Mouse (Mus musculus) granulocyte monocyte progenitor cell, adult 5-6 weeks (primary cell): ENCODE data around the gene Rps19. TPM values are rescaled to one million over a fixed set of nuclear protein-coding genes. Genes with fewer than 3 reads are reported as not detected.

ENCODE experiments used
- ATAC-seq: replicated peaks from 2 replicates; pipeline ENCODE4 v1.8.0; 2016; ENCODE audit warnings: mild to moderate bottlenecking, moderate TSS enrichment, inconsistent platforms; ENCODE audit not compliant: poor library complexity, severe bottlenecking
- total RNA-seq, 2 experiments: library from RNA; stranded (forward) in 1 of 2; stranded (reverse) in 1 of 2; fragments of 200-712, 200-1000 nt in 1 of 2; fragments of >200 nt in 1 of 2; fragmentation: Nextera tagmentation in 1 of 2; gene quantifications; 2 replicates each; pipeline ENCODE4 v1.2.3; 2014 to 2017

The Rps19 gene
- total RNA-seq, 2 experiments from 2014 or later: 1,663 to 4,453 TPM

- peak; percentile 8; the same call in 1 of the 2 replicates for ATAC-seq
These were observed 17.7 kb downstream of the Rps19 start for GRCm38 (mm10) chr7:24901842-24902241.

- no peak for ATAC-seq
These were observed 18.1 kb downstream of the Rps19 start for GRCm38 (mm10) chr7:24902264-24902629.

GRCm38 (mm10) chr7:24902630-24903443 lies 18.7 kb downstream of the Rps19 start, which contains the start of gene Arhgef1:
Gene Arhgef1 (plus strand): TSS chr7:24902912.
- ATAC-seq: peak; percentile 32

GRCm38 (mm10) chr7:24903444-24903825 lies 19.3 kb downstream of the Rps19 start:
- ATAC-seq: no peak

- peak; percentile 80 for ATAC-seq
These were observed 19.9 kb downstream of the Rps19 start for GRCm38 (mm10) chr7:24904070-24904483.

GRCm38 (mm10) chr7:24904936-24905335 lies 20.8 kb downstream of the Rps19 start:
- peak; percentile 28 for ATAC-seq

GRCm38 (mm10) chr7:24906551-24906950 lies 22.4 kb downstream of the Rps19 start:
- ATAC-seq: no peak

GRCm38 (mm10) chr7:24907211-24907748 lies 23.1 kb downstream of the Rps19 start:
- peak; percentile 6; the same call in 1 of the 2 replicates for ATAC-seq

GRCm38 (mm10) chr7:24912480-24912879 lies 28.3 kb downstream of the Rps19 start:
- ATAC-seq: no peak

GRCm38 (mm10) chr7:24918763-24919323 lies 34.7 kb downstream of the Rps19 start:
- no peak for ATAC-seq

GRCm38 (mm10) chr7:24919728-24920127 lies 35.6 kb downstream of the Rps19 start:
- ATAC-seq: no peak

GRCm38 (mm10) chr7:24930475-24930874 lies 46.3 kb downstream of the Rps19 start:
- 0 out of 2 replicates have a peak, but pooled peaks have one; percentile 13 for ATAC-seq

- peak; percentile 9; the same call in 1 of the 2 replicates for ATAC-seq
These were observed 47.5 kb downstream of the Rps19 start for GRCm38 (mm10) chr7:24931651-24932050.

Other genes starting within 250 kb of the Rps19 start
- not detected in 2 replicates for gene Lypd3, start 247.8 kb upstream of the Rps19 start, total RNA-seq (2014; fragmentation: Nextera tagmentation)
- gene Lypd3, start 247.8 kb upstream of the Rps19 start, total RNA-seq (2017): not detected in 2 replicates
- gene Tex101, start 207.7 kb upstream of the Rps19 start, total RNA-seq (2014; fragmentation: Nextera tagmentation): not detected in 2 replicates
- gene Tex101, start 207.7 kb upstream of the Rps19 start, total RNA-seq (2017): not detected in 2 replicates
- not detected in 2 replicates for gene BC049730, start 175.1 kb upstream of the Rps19 start, total RNA-seq (2014; fragmentation: Nextera tagmentation)
- not detected in 2 replicates for gene BC049730, start 175.1 kb upstream of the Rps19 start, total RNA-seq (2017)
- not detected in 2 replicates for gene Gm4763, start 157.5 kb upstream of the Rps19 start, total RNA-seq (2014; fragmentation: Nextera tagmentation)
- not detected in 2 replicates for gene Gm4763, start 157.5 kb upstream of the Rps19 start, total RNA-seq (2017)
- 0.43 and 1.3 TPM in 2 replicates for gene Cd177, start 124.1 kb upstream of the Rps19 start, total RNA-seq (2014; fragmentation: Nextera tagmentation)
- 18.1 and 21.1 TPM in 2 replicates for gene Cd177, start 124.1 kb upstream of the Rps19 start, total RNA-seq (2017)
- not detected in 2 replicates for gene Ceacam10, start 107.2 kb upstream of the Rps19 start, total RNA-seq (2014; fragmentation: Nextera tagmentation)
- 0.82 and 4.9 TPM in 2 replicates for gene Ceacam10, start 107.2 kb upstream of the Rps19 start, total RNA-seq (2017)
- gene Gm9844, start 22.2 kb upstream of the Rps19 start, total RNA-seq (2014; fragmentation: Nextera tagmentation): 3.2 and 7.1 TPM in 2 replicates
- gene Gm9844, start 22.2 kb upstream of the Rps19 start, total RNA-seq (2017): 3.6 and 12.8 TPM in 2 replicates
- gene Lypd4, start 14.4 kb upstream of the Rps19 start, total RNA-seq (2014; fragmentation: Nextera tagmentation): not detected in 2 replicates
- not detected in 2 replicates for gene Lypd4, start 14.4 kb upstream of the Rps19 start, total RNA-seq (2017)
- not detected in 2 replicates for gene Dmrtc2, start 14.3 kb upstream of the Rps19 start, total RNA-seq (2014; fragmentation: Nextera tagmentation)
- not detected in 2 replicates for gene Dmrtc2, start 14.3 kb upstream of the Rps19 start, total RNA-seq (2017)
- gene Cd79a, start 13.0 kb downstream of the Rps19 start, total RNA-seq (2014; fragmentation: Nextera tagmentation): not detected in 2 replicates
- gene Cd79a, start 13.0 kb downstream of the Rps19 start, total RNA-seq (2017): not detected in 2 replicates
- 81.5 and 141 TPM in 2 replicates for gene Arhgef1, start 18.5 kb downstream of the Rps19 start, total RNA-seq (2014; fragmentation: Nextera tagmentation)
- 36.5 and 50.2 TPM in 2 replicates for gene Arhgef1, start 18.5 kb downstream of the Rps19 start, total RNA-seq (2017)
- not detected in 2 replicates for gene Gm4881, start 60.1 kb downstream of the Rps19 start, total RNA-seq (2014; fragmentation: Nextera tagmentation)
- not detected in 2 replicates for gene Gm4881, start 60.1 kb downstream of the Rps19 start, total RNA-seq (2017)
- gene Rabac1, start 88.4 kb downstream of the Rps19 start, total RNA-seq (2014; fragmentation: Nextera tagmentation): 112 and 164 TPM in 2 replicates
- gene Rabac1, start 88.4 kb downstream of the Rps19 start, total RNA-seq (2017): 118 and 121 TPM in 2 replicates
- 34.6 and 53.7 TPM in 2 replicates for gene Atp1a3, start 121.6 kb downstream of the Rps19 start, total RNA-seq (2014; fragmentation: Nextera tagmentation)
- gene Atp1a3, start 121.6 kb downstream of the Rps19 start, total RNA-seq (2017): 24.4 and 34.1 TPM in 2 replicates
- gene Grik5, start 188.0 kb downstream of the Rps19 start, total RNA-seq (2014; fragmentation: Nextera tagmentation): 5.0 and 9.4 TPM in 2 replicates
- 0.72 and 1.8 TPM in 2 replicates for gene Grik5, start 188.0 kb downstream of the Rps19 start, total RNA-seq (2017)
- gene Zfp574, start 188.2 kb downstream of the Rps19 start, total RNA-seq (2014; fragmentation: Nextera tagmentation): 6.7 and 13.2 TPM in 2 replicates
- gene Zfp574, start 188.2 kb downstream of the Rps19 start, total RNA-seq (2017): 5.6 and 6.5 TPM in 2 replicates